Mouse (Mus musculus) cerebellum, postnatal 36 days (tissue): ENCODE measurements around the gene Fez2.

Experiments used
- DNase-seq, 2 experiments: peaks; one replicate each; pipeline ENCODE4 v3.0.0; 2021 to 2022; ENCODE audit warnings: mixed read lengths in 2 of 2

Fez2 gene

GRCm38 (mm10) chr17:78364555-78365302 is 53.2 kb downstream of the Fez2 start:
- no peak for DNase-seq

DNA sequence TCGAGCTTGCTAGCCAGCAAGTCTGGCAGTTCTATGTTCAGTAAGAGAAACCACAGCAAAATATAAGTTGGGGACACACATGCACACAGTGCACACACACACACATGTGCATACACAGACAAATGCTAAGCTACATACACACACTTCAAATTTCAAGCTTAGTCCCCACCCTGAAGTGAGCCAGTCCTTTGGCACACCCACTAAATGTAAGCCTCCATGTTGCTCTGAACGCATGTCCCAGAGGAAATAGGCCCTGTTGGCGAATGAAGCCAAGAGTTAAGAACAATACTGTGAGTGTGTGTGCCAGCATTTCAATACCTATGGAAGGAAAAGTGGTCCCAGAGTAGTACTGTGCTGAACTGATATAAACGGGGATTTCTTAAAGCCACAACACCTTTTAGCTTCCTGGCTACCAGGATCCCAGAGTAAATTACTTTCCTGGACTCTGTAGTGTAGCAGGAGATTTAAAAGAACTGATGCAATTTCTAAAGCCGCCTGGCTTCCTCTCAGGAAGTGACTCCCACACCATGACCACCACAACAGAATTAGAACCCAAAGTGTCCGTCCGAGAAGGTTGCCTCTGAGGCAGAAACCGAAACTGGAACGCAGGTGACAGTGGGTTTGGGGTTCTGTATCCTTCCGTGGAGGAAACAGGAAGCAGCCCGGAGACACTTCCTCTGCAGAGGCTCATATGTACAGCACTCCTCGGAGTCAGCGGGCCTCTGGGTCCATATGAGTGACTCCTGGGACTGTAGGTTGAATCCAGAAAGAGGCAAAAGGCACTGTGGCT is 55.8 kb downstream of the Fez2 start:
- no peak for DNase-seq

GRCm38 (mm10) chr17:78358251-78358726 is 59.7 kb downstream of the Fez2 start:
- peak in 1 of 2 experiments; percentile 14 for DNase-seq

GRCm38 (mm10) chr17:78357753-78358152 is 60.2 kb downstream of the Fez2 start:
- DNase-seq: no peak

DNA sequence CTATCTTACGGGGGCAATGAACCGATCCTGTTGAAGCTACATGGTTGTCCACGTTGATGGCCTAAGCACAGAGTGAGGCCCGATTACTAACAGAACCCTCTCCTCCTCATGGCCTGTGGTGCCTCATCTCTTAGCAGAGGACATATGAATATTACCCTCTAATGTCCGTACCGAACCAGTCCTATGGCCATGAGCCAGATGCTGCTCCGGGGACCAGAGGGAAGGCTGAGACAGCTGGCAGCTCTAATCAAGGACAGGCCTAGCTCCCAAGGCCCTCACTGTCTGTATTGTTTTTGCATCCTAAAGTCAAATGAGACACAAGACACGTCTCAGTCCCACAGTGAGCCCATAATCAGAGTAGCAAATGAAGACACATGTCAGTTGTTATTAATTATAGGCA is 62.3 kb downstream of the Fez2 start:
- DNase-seq: no peak

GRCm38 (mm10) chr17:78354871-78355270 is 63.1 kb downstream of the Fez2 start:
- DNase-seq: no peak

GRCm38 (mm10) chr17:78354411-78354810 is 63.5 kb downstream of the Fez2 start:
- no peak for DNase-seq

DNA sequence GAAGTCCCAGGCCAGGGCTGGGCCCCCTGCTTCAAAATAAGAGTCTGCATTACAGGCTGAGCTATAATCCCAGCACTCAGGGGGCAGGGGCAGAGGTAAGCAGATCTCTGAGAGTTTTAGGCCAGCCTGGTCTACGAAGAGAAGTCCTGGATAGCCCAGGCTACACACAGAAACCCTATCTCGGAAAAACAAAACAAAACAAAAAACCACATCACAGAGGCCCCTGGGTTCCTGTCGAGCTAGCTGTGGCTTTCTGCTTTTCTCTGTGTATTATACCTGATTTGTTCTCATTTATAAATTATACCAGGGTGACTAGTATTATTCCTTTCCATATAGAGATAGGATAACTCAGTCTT is 65.5 kb downstream of the Fez2 start:
- no peak for DNase-seq

GRCm38 (mm10) chr17:78351676-78352499 is 66.1 kb downstream of the Fez2 start:
- no peak for DNase-seq

GRCm38 (mm10) chr17:78347111-78347801 is 70.7 kb downstream of the Fez2 start:
- DNase-seq: no peak

GRCm38 (mm10) chr17:78343688-78344087 is 74.3 kb downstream of the Fez2 start:
- no peak for DNase-seq

- no peak for DNase-seq
Measured at GRCm38 (mm10) chr17:78335250-78335649, 82.7 kb downstream of the Fez2 start.

GRCm38 (mm10) chr17:78333275-78333674 is 84.7 kb downstream of the Fez2 start:
- DNase-seq: no peak

DNA sequence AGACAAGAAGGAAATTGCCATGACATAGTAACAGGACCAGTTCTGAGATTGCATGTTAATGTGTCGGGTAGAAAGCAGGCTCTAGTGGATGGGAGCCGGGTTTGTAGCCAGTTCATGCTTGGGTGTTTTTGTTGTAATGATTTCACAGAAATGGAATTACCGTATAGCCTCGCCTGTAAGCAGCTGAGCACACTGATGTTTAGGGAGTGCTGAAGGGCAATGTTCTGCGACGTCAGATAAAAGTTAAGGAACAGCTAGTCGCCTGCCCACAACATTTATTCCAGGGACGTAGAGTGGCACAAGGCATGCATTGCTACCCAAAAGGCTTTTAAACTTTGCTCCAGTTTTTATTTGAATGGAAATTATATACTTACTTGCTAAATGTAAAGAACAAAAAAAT is 86.5 kb downstream of the Fez2 start:
- no peak for DNase-seq

DNA sequence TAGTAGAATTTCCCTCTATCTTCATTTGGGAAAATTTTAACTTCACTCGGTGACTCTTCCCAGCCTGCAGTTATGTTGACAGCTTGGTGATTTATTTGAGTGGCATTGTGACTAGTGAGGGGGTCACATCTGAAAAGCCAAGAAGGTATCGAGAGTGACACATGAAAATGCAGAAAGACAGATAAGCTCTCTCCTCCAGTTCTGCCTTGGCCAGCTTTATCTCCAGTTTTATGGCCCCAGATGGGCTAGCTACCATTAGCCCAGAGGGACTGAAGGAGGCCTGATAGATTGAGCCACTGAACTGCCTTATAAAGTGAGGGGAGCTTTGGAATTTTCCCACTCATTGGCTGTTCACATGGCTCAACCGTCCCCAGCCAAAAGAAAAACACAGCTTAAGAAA is 89.7 kb downstream of the Fez2 start:
- DNase-seq: no peak

DNA sequence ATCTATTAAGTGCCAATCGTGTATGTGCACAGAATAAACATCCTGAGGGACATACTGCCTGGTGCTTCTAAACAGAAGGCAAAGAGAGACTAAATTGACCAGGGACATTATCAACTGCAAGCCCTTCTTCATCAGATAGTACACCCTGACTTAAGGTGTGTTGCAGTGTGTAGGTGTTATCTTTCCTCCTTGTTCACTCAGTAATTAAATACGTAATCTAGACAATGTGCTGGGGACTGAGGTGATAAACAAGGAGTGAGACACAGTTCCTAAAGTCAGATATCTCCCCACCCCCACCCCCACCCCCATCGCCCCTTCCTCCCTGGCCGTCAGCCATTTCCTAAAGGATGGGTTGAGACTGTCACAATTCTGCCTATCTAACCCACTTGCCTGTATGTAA is 90.8 kb downstream of the Fez2 start:
- no peak for DNase-seq

DNA sequence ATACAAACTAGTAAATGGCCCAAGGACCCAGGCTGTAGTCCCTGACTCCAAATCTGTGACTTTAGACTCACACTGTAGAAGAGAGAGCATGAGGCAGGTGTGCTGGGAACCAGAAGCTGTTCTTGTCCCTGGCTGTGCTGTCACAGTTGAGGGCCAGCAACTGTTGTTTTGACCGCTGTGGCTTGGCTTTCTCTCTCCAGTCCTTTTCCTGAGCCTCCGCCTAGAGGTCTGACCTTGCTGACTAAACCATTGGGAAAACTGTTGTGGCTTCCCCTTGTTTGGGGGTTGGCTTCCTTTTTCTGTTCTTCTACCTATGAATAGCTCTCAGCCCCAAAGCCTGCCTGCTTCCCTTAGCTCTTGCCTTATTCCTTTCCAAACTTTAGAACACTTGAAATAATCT is 91.6 kb downstream of the Fez2 start:
- DNase-seq: no peak

DNA sequence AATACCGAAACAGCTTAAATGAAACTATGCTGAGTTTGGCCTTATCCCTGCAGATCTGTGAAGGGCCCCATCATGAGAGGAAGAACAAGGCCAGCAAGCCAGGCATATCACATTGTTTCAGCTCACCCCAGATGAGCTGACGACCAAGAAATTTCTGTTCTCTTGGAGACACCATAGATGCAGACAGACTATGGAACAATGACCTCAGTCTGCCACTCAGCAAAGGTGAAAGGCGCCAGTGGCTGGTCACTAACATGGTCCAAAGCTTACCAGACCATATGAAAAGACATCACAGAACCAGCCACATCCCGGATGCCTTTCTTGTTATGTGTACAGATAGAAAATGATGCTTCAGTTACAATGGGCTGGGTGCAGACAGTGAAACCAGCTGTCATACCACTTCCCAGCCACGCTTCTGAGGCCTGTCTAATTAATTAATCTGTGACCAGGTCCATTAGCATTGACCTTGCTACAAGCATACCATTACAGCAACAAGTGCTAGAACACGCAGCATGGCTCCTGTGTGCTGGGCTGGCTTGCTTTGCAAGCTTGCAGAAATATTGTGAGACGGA is 92.1 kb downstream of the Fez2 start:
- DNase-seq: no peak

GRCm38 (mm10) chr17:78322369-78323335 is 95.3 kb downstream of the Fez2 start:
- no peak for DNase-seq

- no peak for DNase-seq
Measured at GRCm38 (mm10) chr17:78321216-78321835, 96.6 kb downstream of the Fez2 start.
